Mouse (Mus musculus): ENCODE data around the gene Polr3gl. TPM values are rescaled to one million over a fixed set of nuclear protein-coding genes. Genes with fewer than 3 reads are reported as not detected.

Polr3gl gene
- total RNA-seq, 1 experiment: 5.7 TPM

- peak overlapping the region; percentile 100 for H3K27ac ChIP-seq (ENCODE audit: insufficient read depth, low read depth, low read length, poor library complexity, severe bottlenecking)
- no peak for DNase-seq (ENCODE audit: low read depth, low spot score)
- no peak for TF ChIP-seq ZC3H11A (IDR thresholded peaks at IDR 0.05; ENCODE audit: borderline replicate concordance, low read depth, low read length)
- no peak for TF ChIP-seq HCFC1 (IDR thresholded peaks at IDR 0.05; ENCODE audit: borderline replicate concordance, insufficient read depth, low read length)
- no peak for TF ChIP-seq ZNF384 (IDR thresholded peaks at IDR 0.05; ENCODE audit: low read depth, low read length)
- TF ChIP-seq CHD2 (IDR thresholded peaks at IDR 0.05; ENCODE audit: low read depth, low read length): no peak
- TF ChIP-seq MAFK (IDR thresholded peaks at IDR 0.05; ENCODE audit: insufficient read depth, low read depth, low read length): no peak
- peak overlapping the region; percentile 67 for H3K9ac ChIP-seq (ENCODE audit: insufficient read depth, low read depth, low read length, poor library complexity, severe bottlenecking)
- peaks cover 0 to 46% of the 10 kb centered on the region in 2 experiments; a peak in 3 of 4 replicates for H3K4me1 ChIP-seq (ENCODE audit: control insufficient read depth in 2 of 2, insufficient read depth in 2 of 2, low read length in 2 of 2, poor library complexity in 1 of 2)
- in situ Hi-C loops (cut with MboI; ENCODE audit: low sequenced_read_pairs in 2 of 2, unreplicated experiment in 2 of 2): no loop called here
- no peaks in the 10 kb centered on the region for H3K36me3 ChIP-seq (ENCODE audit: control insufficient read depth, insufficient read depth, low read length, poor library complexity, severe bottlenecking)
- H3K9me3 ChIP-seq (ENCODE audit: control insufficient read depth, insufficient read depth, low read depth, low read length): no peaks in the 10 kb centered on the region
- peak overlapping the region; percentile 37 to 55 for H3K4me3 ChIP-seq (ENCODE audit: insufficient read depth in 1 of 2, low read depth in 1 of 2, low read length in 2 of 2, poor library complexity in 1 of 2, severe bottlenecking in 1 of 2)
Observed at GRCm38 (mm10) chr3:96577566-96577965, 16.4 kb downstream of the Polr3gl start.

- peak within 1 kb of the TSS; percentile 81 for H3K9ac ChIP-seq (ENCODE audit: insufficient read depth, low read depth, low read length, poor library complexity, severe bottlenecking)
- TF ChIP-seq CHD2 (IDR thresholded peaks at IDR 0.05; ENCODE audit: low read depth, low read length): peak; percentile 85
- no peak for TF ChIP-seq ZC3H11A (IDR thresholded peaks at IDR 0.05; ENCODE audit: borderline replicate concordance, low read depth, low read length)
- peak; percentile 65; the same call in 1 of the 2 replicates for TF ChIP-seq HCFC1 (IDR thresholded peaks at IDR 0.05; ENCODE audit: borderline replicate concordance, insufficient read depth, low read length)
- peak within 1 kb of the TSS; percentile 55 to 56 for H3K4me3 ChIP-seq (ENCODE audit: insufficient read depth in 1 of 2, low read depth in 1 of 2, low read length in 2 of 2, poor library complexity in 1 of 2, severe bottlenecking in 1 of 2)
- peak within 1 kb of the TSS; percentile 100 for H3K27ac ChIP-seq (ENCODE audit: insufficient read depth, low read depth, low read length, poor library complexity, severe bottlenecking)
- in situ Hi-C loops (cut with MboI; ENCODE audit: low sequenced_read_pairs in 2 of 2, unreplicated experiment in 2 of 2): no loop called here
- H3K9me3 ChIP-seq (ENCODE audit: control insufficient read depth, insufficient read depth, low read depth, low read length): no peaks in the 10 kb centered on the region
- H3K4me1 ChIP-seq (ENCODE audit: control insufficient read depth in 2 of 2, insufficient read depth in 2 of 2, low read length in 2 of 2, poor library complexity in 1 of 2): peaks cover 1 to 46% of the 10 kb centered on the region in 2 experiments; a peak in 3 of 4 replicates
- H3K36me3 ChIP-seq (ENCODE audit: control insufficient read depth, insufficient read depth, low read length, poor library complexity, severe bottlenecking): no peaks in the 10 kb centered on the region
- peak; percentile 97 for DNase-seq (ENCODE audit: low read depth, low spot score)
Observed at GRCm38 (mm10) chr3:96576690-96577541, 17.1 kb downstream of the Polr3gl start, which contains the start of gene Gm16253. Gm16253 (plus strand) TSS chr3:96576984.

- Histone ChIP-seq H3K9ac (ENCODE audit: insufficient read depth, low read depth, low read length, poor library complexity, severe bottlenecking) (peak overlapping the region; percentile 81), H3K4me3 (ENCODE audit: insufficient read depth in 1 of 2, low read depth in 1 of 2, low read length in 2 of 2, poor library complexity in 1 of 2, severe bottlenecking in 1 of 2) (peak overlapping the region; percentile 10 to 56), H3K27ac (ENCODE audit: insufficient read depth, low read depth, low read length, poor library complexity, severe bottlenecking) (peak overlapping the region; percentile 100), H3K4me1 (ENCODE audit: control insufficient read depth in 2 of 2, insufficient read depth in 2 of 2, low read length in 2 of 2, poor library complexity in 1 of 2) (peaks cover 6 to 47% of the 10 kb centered on the region in 2 experiments; a peak in 3 of 4 replicates), H3K9me3 (ENCODE audit: control insufficient read depth, insufficient read depth, low read depth, low read length) (no peaks in the 10 kb centered on the region), H3K36me3 (ENCODE audit: control insufficient read depth, insufficient read depth, low read length, poor library complexity, severe bottlenecking) (no peaks in the 10 kb centered on the region)
- DNase-seq (ENCODE audit: low read depth, low spot score): no peak
- in situ Hi-C loops (cut with MboI; ENCODE audit: low sequenced_read_pairs in 2 of 2, unreplicated experiment in 2 of 2): no loop called here
- TF ChIP-seq HCFC1 (IDR thresholded peaks at IDR 0.05; ENCODE audit: borderline replicate concordance, insufficient read depth, low read length) (no peak), ZNF384 (IDR thresholded peaks at IDR 0.05; ENCODE audit: low read depth, low read length) (no peak), CHD2 (IDR thresholded peaks at IDR 0.05; ENCODE audit: low read depth, low read length) (no peak), ZC3H11A (IDR thresholded peaks at IDR 0.05; ENCODE audit: borderline replicate concordance, low read depth, low read length) (no peak), MAFK (IDR thresholded peaks at IDR 0.05; ENCODE audit: insufficient read depth, low read depth, low read length) (no peak)
Observed at GRCm38 (mm10) chr3:96576005-96576658, 17.8 kb downstream of the Polr3gl start.

- H3K9ac ChIP-seq (ENCODE audit: insufficient read depth, low read depth, low read length, poor library complexity, severe bottlenecking): peak overlapping the region; percentile 81; the same call in 1 of the 2 replicates
Observed at GRCm38 (mm10) chr3:96575272-96575984, 18.6 kb downstream of the Polr3gl start.

More at GRCm38 (mm10) chr3:96575272-96575984, 18.6 kb downstream of the Polr3gl start:
- no peaks in the 10 kb centered on the region for H3K9me3 ChIP-seq (ENCODE audit: control insufficient read depth, insufficient read depth, low read depth, low read length)
- H3K27ac ChIP-seq (ENCODE audit: insufficient read depth, low read depth, low read length, poor library complexity, severe bottlenecking): peak overlapping the region; percentile 100
- in situ Hi-C loops (cut with MboI; ENCODE audit: low sequenced_read_pairs in 2 of 2, unreplicated experiment in 2 of 2): no loop called here
- DNase-seq (ENCODE audit: low read depth, low spot score): no peak
- peaks cover 6 to 48% of the 10 kb centered on the region in 2 experiments; a peak in 3 of 4 replicates for H3K4me1 ChIP-seq (ENCODE audit: control insufficient read depth in 2 of 2, insufficient read depth in 2 of 2, low read length in 2 of 2, poor library complexity in 1 of 2)
- TF ChIP-seq ZNF384 (IDR thresholded peaks at IDR 0.05; ENCODE audit: low read depth, low read length): no peak
- TF ChIP-seq ZC3H11A (IDR thresholded peaks at IDR 0.05; ENCODE audit: borderline replicate concordance, low read depth, low read length): no peak
- no peak for TF ChIP-seq HCFC1 (IDR thresholded peaks at IDR 0.05; ENCODE audit: borderline replicate concordance, insufficient read depth, low read length)
- no peak for TF ChIP-seq CHD2 (IDR thresholded peaks at IDR 0.05; ENCODE audit: low read depth, low read length)
- TF ChIP-seq MAFK (IDR thresholded peaks at IDR 0.05; ENCODE audit: insufficient read depth, low read depth, low read length): no peak
- H3K4me3 ChIP-seq (ENCODE audit: insufficient read depth in 1 of 2, low read depth in 1 of 2, low read length in 2 of 2, poor library complexity in 1 of 2, severe bottlenecking in 1 of 2): peak overlapping the region in 1 of 2 experiments; percentile 56; a peak in 2 of 4 replicates
- no peaks in the 10 kb centered on the region for H3K36me3 ChIP-seq (ENCODE audit: control insufficient read depth, insufficient read depth, low read length, poor library complexity, severe bottlenecking)

All from ES-E14 (cell line).